Mouse (Mus musculus): ENCODE measurements around the gene Btbd6.

GRCm38 (mm10) chr12:113027495-113027894, 51.2 kb downstream of the Btbd6 start:
- TF ChIP-seq CTCF (IDR thresholded peaks at IDR 0.05; ENCODE audit: control insufficient read depth, insufficient read depth, insufficient replicate concordance, low read depth, low read length), result no peak
- no peak for TF ChIP-seq POLR2A (IDR thresholded peaks at IDR 0.05; ENCODE audit: control insufficient read depth, low read depth, low read length)

All from testis, adult 2 months (tissue).